Mouse (Mus musculus) bone marrow, adult 2 months (tissue): ENCODE data around the gene Kdm4b.

Experiments used
- CTCF ChIP-seq: fragments of 200-500 bp; IDR thresholded peaks from 2 replicates; pipeline ENCODE4 v1.5.1; 2011; ENCODE audit warnings: low read length, control low read depth; ENCODE audit not compliant: control insufficient read depth, insufficient read depth
- POLR2A ChIP-seq: fragments of 200-500 bp; IDR thresholded peaks from 2 replicates; pipeline ENCODE4 v1.6.1; 2011; ENCODE audit warnings: low read depth, mild to moderate bottlenecking, control low read depth, low read length, borderline replicate concordance; ENCODE audit not compliant: control insufficient read depth

DNA sequence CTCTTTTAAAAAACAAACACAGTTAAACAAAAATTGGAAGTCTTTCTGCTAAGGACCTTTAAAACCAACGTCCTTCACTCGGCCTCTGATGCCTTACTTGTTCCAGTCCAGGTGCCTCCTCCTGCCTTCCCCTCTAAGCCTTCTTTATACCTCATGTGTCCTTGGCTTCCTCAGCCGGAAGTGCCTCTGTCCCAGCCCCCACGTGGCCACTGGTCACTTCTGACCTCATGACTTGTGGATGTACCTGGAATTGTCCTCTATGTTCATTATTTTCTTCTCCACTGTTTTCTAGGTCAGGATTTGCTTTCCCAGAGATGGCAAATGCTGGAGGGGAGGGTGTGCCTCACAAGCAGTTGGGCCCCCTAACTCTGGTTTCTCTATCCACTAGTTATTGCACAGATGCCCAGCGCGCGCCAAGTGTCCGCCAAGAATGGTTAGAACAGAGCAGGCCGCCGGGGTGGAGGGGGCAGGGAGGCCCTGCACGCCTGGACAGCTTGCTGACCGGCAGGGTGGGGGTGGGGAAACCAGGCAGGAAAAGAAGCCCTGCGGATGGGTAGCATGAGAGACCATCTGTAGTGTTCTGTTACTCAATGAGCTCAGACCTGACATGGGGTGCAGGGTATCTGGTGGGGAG, 23.4 kb upstream of the Kdm4b start:
- TF ChIP-seq CTCF (no peak), POLR2A (no peak)
